ENCODE assay signal across 16 mouse cellular contexts in genomic region chr7:24172191-24172590, GRCm38 (mm10).
"Had no signal": no experiment of that assay in that cellular context is flagged by ENCODE, and none has a peak within 500 bp of the region (broad histone marks: within the 10 kb centered on the region; RNA-seq: fewer than 3 reads in every experiment).

No protein-coding gene starts in this region.

- H3K27ac ChIP-seq: neural tube, embryonic 13.5 days; neural tube, embryonic 15.5 days; stomach, embryonic 15.5 days; stomach, postnatal 0 days had no signal

- H3K9ac ChIP-seq: neural tube, embryonic 13.5 days; neural tube, embryonic 15.5 days; stomach, embryonic 15.5 days had no signal

- H3K4me1 ChIP-seq: stomach, embryonic 15.5 days had no signal

- H3K4me3 ChIP-seq: neural tube, embryonic 13.5 days; neural tube, embryonic 15.5 days; stomach, embryonic 15.5 days had no signal

- H3K4me2 ChIP-seq: neural tube, embryonic 13.5 days; neural tube, embryonic 15.5 days; stomach, embryonic 15.5 days had no signal

- H3K9me3 ChIP-seq: neural tube, embryonic 13.5 days; neural tube, embryonic 15.5 days; stomach, embryonic 15.5 days had no signal

- H3K27me3 ChIP-seq: neural tube, embryonic 13.5 days; neural tube, embryonic 15.5 days; stomach, embryonic 15.5 days had no signal

- DNase-seq: retina, postnatal 1 day; right cerebral cortex, adult 18-20 months; right cerebral cortex, postnatal 14 days; right cerebral cortex, postnatal 25 days; right cerebral cortex, postnatal 4 days; spleen, adult 18-20 months; thymus, adult 18-20 months; thymus, adult 2 months; thymus, postnatal 14 days; thymus, postnatal 25 days; thymus, postnatal 36 days; thymus, postnatal 4 days had no signal

- H3K36me3 ChIP-seq: neural tube, embryonic 13.5 days; neural tube, embryonic 15.5 days; stomach, embryonic 15.5 days had no signal
